Mouse (Mus musculus): ENCODE results near the gene Lrrc34. TPM values are rescaled to one million over a fixed set of nuclear protein-coding genes. Genes with fewer than 3 reads are reported as not detected.

The Lrrc34 gene
- polyA plus RNA-seq, 1 experiment, result 0.04 TPM

GRCm38 (mm10) chr3:30601610-30602064 is 46.0 kb downstream of the Lrrc34 start:
- Histone ChIP-seq H3K4me3 (ENCODE audit: extremely low read depth, insufficient read depth, insufficient read length) (peak overlapping the region; percentile 87), H3K36me3 (ENCODE audit: control insufficient read depth, insufficient read depth, low read length) (peaks cover 3% of the 10 kb centered on the region), H3K4me1 (ENCODE audit: control insufficient read depth, insufficient read depth, insufficient read length) (0 out of 2 replicates have a peak, but pooled peaks cover 4% of the 10 kb centered on the region), H3K27ac (ENCODE audit: insufficient read depth, low read length) (peak overlapping the region; percentile 96), H3K27me3 (ENCODE audit: control insufficient read depth, insufficient read depth, low read length) (peaks cover 2% of the 10 kb centered on the region; the same call in 1 of the 2 replicates)
- WGBS, result under 1% methylated on average over 13 of the region's 13 CpGs
- no peak for TF ChIP-seq POLR2A (IDR thresholded peaks at IDR 0.05; ENCODE audit: low read depth, low read length)
- TF ChIP-seq CTCF (IDR thresholded peaks at IDR 0.05; ENCODE audit: extremely low read depth, insufficient read depth, insufficient read length, insufficient replicate concordance), result no peak
- DNase-seq (ENCODE audit: low read depth in 1 of 2, low spot score in 2 of 2), result no peak

- Histone ChIP-seq H3K4me3 (ENCODE audit: extremely low read depth, insufficient read depth, insufficient read length) (peak overlapping the region; percentile 73), H3K36me3 (ENCODE audit: control insufficient read depth, insufficient read depth, low read length) (peaks cover 2% of the 10 kb centered on the region; the same call in 1 of the 2 replicates), H3K27me3 (ENCODE audit: control insufficient read depth, insufficient read depth, low read length) (peaks cover 2% of the 10 kb centered on the region; the same call in 1 of the 2 replicates), H3K27ac (ENCODE audit: insufficient read depth, low read length) (peak overlapping the region; percentile 31; the same call in 1 of the 2 replicates), H3K4me1 (ENCODE audit: control insufficient read depth, insufficient read depth, insufficient read length) (0 out of 2 replicates have a peak, but pooled peaks cover 4% of the 10 kb centered on the region)
- peak; percentile 85 to 86 for DNase-seq (ENCODE audit: low read depth in 1 of 2, low spot score in 2 of 2)
- WGBS, result under 1% methylated on average over 17 of the region's 17 CpGs
- TF ChIP-seq CTCF (IDR thresholded peaks at IDR 0.05; ENCODE audit: extremely low read depth, insufficient read depth, insufficient read length, insufficient replicate concordance) (no peak), POLR2A (IDR thresholded peaks at IDR 0.05; ENCODE audit: low read depth, low read length) (no peak)
Observed at GRCm38 (mm10) chr3:30601175-30601574, 46.5 kb downstream of the Lrrc34 start.

- DNase-seq (ENCODE audit: low read depth in 1 of 2, low spot score in 2 of 2), result peak in 1 of 2 experiments; percentile 19
- Histone ChIP-seq H3K4me3 (ENCODE audit: extremely low read depth, insufficient read depth, insufficient read length) (peak overlapping the region; percentile 73), H3K4me1 (ENCODE audit: control insufficient read depth, insufficient read depth, insufficient read length) (0 out of 2 replicates have a peak, but pooled peaks cover 4% of the 10 kb centered on the region), H3K36me3 (ENCODE audit: control insufficient read depth, insufficient read depth, low read length) (peaks cover 2% of the 10 kb centered on the region; the same call in 1 of the 2 replicates), H3K27me3 (ENCODE audit: control insufficient read depth, insufficient read depth, low read length) (peaks cover 2% of the 10 kb centered on the region; the same call in 1 of the 2 replicates), H3K27ac (ENCODE audit: insufficient read depth, low read length) (peak overlapping the region; percentile 61)
- TF ChIP-seq POLR2A (IDR thresholded peaks at IDR 0.05; ENCODE audit: low read depth, low read length), result no peak
- TF ChIP-seq CTCF (IDR thresholded peaks at IDR 0.05; ENCODE audit: extremely low read depth, insufficient read depth, insufficient read length, insufficient replicate concordance), result no peak
- WGBS, result under 1% methylated on average over 14 of the region's 14 CpGs
Observed at GRCm38 (mm10) chr3:30600717-30601116, 47.0 kb downstream of the Lrrc34 start.

DNA sequence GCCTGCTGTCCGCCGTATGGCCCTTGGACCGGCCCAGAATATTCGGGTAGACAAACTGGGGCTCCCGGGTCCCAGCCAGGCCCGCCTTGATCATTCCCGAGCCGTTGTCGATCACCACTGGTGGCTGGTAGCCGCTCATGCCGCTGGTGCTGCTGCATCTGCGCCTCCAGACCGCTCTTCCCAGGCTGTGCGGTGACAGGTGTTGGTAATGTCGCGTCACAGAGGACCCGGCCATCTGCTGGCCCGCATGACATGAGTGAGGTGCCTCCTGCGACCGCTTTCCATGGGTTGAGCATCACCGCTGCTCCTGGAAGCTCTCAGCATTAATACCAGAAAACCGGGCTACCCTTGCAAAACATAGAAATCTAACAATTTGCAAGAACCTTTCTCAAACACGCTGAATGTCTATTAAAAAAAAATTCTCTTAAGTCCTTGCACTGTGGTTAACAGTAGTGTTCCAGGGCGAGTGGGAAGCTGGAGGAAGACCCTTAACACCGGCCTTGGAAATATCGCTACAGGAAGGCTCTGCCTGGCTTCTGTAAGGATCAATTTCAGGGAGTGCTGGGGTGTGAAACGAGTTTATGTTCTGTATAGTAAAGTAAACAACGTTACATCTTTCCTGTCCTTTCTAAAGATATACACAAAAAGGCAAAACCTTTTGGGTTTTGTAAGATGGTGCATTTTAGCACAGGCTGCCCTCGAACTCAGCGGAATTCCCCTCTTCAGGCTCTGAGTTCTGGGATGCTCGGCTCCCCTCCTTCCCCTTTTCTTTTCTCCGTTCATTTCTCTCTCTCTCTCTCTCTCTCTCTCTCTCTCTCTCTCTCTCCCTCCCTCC is 47.7 kb downstream of the Lrrc34 start, which contains the start of gene Actrt3:
Gene Actrt3 (minus strand): TSS at position 229 of the 835 bp plus-strand sequence.
- no peak for TF ChIP-seq POLR2A (IDR thresholded peaks at IDR 0.05; ENCODE audit: low read depth, low read length)
- no peak for TF ChIP-seq CTCF (IDR thresholded peaks at IDR 0.05; ENCODE audit: extremely low read depth, insufficient read depth, insufficient read length, insufficient replicate concordance)
- H3K36me3 ChIP-seq (ENCODE audit: control insufficient read depth, insufficient read depth, low read length), result peaks cover 2% of the 10 kb centered on the region; the same call in 1 of the 2 replicates
- 3% methylated on average over 32 of the region's 32 CpGs for WGBS
- peak within 1 kb of the TSS; percentile 61 for H3K27ac ChIP-seq (ENCODE audit: insufficient read depth, low read length)
- peak within 1 kb of the TSS; percentile 73 for H3K4me3 ChIP-seq (ENCODE audit: extremely low read depth, insufficient read depth, insufficient read length)
- peak in 1 of 2 experiments; percentile 33 for DNase-seq (ENCODE audit: low read depth in 1 of 2, low spot score in 2 of 2)
- H3K4me1 ChIP-seq (ENCODE audit: control insufficient read depth, insufficient read depth, insufficient read length), result 0 out of 2 replicates have a peak, but pooled peaks cover 4% of the 10 kb centered on the region
- H3K27me3 ChIP-seq (ENCODE audit: control insufficient read depth, insufficient read depth, low read length), result peaks cover 5% of the 10 kb centered on the region; the same call in 1 of the 2 replicates

DNA sequence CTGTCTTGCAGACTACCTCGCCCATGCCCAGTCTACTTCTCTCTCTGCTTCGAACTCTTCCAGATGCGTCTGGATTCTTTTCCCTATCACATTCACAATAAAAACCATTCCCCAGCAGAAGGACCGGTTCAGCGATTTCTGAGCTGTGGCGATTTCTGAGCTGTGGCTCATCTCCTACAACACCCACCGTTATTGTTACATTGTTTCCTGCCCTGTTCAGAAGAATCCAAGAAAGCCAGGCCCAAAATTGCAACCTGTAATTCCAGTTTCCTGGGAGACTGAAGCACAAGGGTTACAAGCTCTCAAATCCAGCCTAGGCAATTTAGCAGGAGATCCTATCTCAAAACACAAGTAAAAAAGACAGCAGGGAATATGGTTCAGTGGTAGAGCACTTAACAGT is 50.4 kb downstream of the Lrrc34 start:
- H3K27me3 ChIP-seq (ENCODE audit: control insufficient read depth, insufficient read depth, low read length), result peaks cover 5% of the 10 kb centered on the region; the same call in 1 of the 2 replicates
- no peaks in the 10 kb centered on the region for H3K36me3 ChIP-seq (ENCODE audit: control insufficient read depth, insufficient read depth, low read length)
- H3K27ac ChIP-seq (ENCODE audit: insufficient read depth, low read length), result no peak overlapping the region
- 98% methylated on average over 7 of the region's 7 CpGs for WGBS
- DNase-seq (ENCODE audit: low read depth in 1 of 2, low spot score in 2 of 2), result no peak
- TF ChIP-seq CTCF (IDR thresholded peaks at IDR 0.05; ENCODE audit: extremely low read depth, insufficient read depth, insufficient read length, insufficient replicate concordance) (no peak), POLR2A (IDR thresholded peaks at IDR 0.05; ENCODE audit: low read depth, low read length) (no peak)
- no peak overlapping the region for H3K4me3 ChIP-seq (ENCODE audit: extremely low read depth, insufficient read depth, insufficient read length)
- 0 out of 2 replicates have a peak, but pooled peaks cover 4% of the 10 kb centered on the region for H3K4me1 ChIP-seq (ENCODE audit: control insufficient read depth, insufficient read depth, insufficient read length)

DNA sequence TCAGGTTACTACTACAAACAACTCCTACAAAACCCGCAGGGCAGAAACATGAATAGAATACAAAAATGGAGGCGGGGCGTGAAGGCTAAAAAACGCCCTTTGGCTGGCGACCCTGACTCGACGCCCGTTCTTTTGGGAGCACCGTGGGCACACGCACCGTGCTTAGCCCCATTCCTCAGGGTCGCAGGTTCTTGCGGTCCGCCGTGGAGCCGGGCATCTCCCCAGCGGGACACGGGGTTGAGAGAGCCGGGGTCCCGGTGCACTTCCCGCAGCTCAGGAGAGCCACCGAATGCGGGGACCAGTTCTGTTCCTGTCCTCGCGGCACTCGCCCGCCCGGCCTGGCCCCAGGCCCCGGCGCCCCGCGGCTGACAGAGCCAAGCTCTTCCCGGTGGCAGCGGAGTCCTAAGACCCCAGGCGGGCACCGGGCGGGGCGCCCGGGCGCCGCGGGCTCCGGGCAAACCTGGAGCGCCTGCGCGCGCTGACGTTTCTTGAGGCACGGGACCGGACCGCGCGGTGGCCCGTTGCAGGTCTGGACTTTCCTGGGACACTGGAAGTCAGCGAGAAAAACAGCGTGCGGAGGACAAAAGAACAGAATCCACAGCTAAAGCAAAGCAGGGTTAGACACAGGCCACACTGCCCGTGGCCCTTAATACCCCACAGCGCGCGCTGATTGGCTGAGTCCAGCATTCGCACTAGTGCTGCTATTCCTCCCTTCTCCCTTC is 52.4 kb downstream of the Lrrc34 start:
- WGBS, result 1% methylated on average over 62 of the region's 62 CpGs
- no peak for TF ChIP-seq CTCF (IDR thresholded peaks at IDR 0.05; ENCODE audit: extremely low read depth, insufficient read depth, insufficient read length, insufficient replicate concordance)
- no peak for TF ChIP-seq POLR2A (IDR thresholded peaks at IDR 0.05; ENCODE audit: low read depth, low read length)
- H3K36me3 ChIP-seq (ENCODE audit: control insufficient read depth, insufficient read depth, low read length), result no peaks in the 10 kb centered on the region
- H3K27ac ChIP-seq (ENCODE audit: insufficient read depth, low read length), result no peak overlapping the region
- H3K4me3 ChIP-seq (ENCODE audit: extremely low read depth, insufficient read depth, insufficient read length), result peak overlapping the region; percentile 67
- H3K4me1 ChIP-seq (ENCODE audit: control insufficient read depth, insufficient read depth, insufficient read length), result 0 out of 2 replicates have a peak, but pooled peaks cover 4% of the 10 kb centered on the region
- H3K27me3 ChIP-seq (ENCODE audit: control insufficient read depth, insufficient read depth, low read length), result peaks cover 5% of the 10 kb centered on the region; the same call in 1 of the 2 replicates
- DNase-seq (ENCODE audit: low read depth in 1 of 2, low spot score in 2 of 2), result no peak

Data from spleen, adult 2 months (tissue).